Mouse (Mus musculus) thymus, adult 2 months (tissue): Measurements from ENCODE around the gene Smim20.

Experiments
- CTCF ChIP-seq: fragments of 200-500 bp; IDR thresholded peaks from 2 replicates; pipeline ENCODE4 v1.5.1; 2012; ENCODE audit warnings: mild to moderate bottlenecking, control low read depth, low read length, moderate library complexity, borderline replicate concordance; ENCODE audit not compliant: control insufficient read depth, poor library complexity, insufficient read depth; ENCODE audit errors: extremely low read depth
- POLR2A ChIP-seq: fragments of 200-500 bp; IDR thresholded peaks from 2 replicates; pipeline ENCODE4 v1.6.1; 2012; ENCODE audit warnings: mild to moderate bottlenecking, low read length, control low read depth, moderate library complexity; ENCODE audit not compliant: control insufficient read depth, poor library complexity, insufficient read depth; ENCODE audit errors: extremely low read depth

GRCm38 (mm10) chr5:53289438-53289837 is 22.6 kb downstream of the Smim20 start:
- TF ChIP-seq CTCF (no peak), POLR2A (no peak)
